Mouse (Mus musculus) adrenal gland, adult 8-10 months (tissue): ENCODE measurements around the gene Zmynd11. TPM values are rescaled to one million over a fixed set of nuclear protein-coding genes. Genes with fewer than 3 reads are reported as not detected.

Experiments used
- DNase-seq: peaks from one replicate; pipeline ENCODE4 v3.0.0; 2022
- total RNA-seq, 4 experiments: library from RNA; stranded (reverse); gene quantifications; 2 replicates each; pipeline ENCODE4 v1.2.4; 2022

Zmynd11 gene
- total RNA-seq, 4 experiments from 2014 or later, result 135 to 205 (median 162) TPM

DNA sequence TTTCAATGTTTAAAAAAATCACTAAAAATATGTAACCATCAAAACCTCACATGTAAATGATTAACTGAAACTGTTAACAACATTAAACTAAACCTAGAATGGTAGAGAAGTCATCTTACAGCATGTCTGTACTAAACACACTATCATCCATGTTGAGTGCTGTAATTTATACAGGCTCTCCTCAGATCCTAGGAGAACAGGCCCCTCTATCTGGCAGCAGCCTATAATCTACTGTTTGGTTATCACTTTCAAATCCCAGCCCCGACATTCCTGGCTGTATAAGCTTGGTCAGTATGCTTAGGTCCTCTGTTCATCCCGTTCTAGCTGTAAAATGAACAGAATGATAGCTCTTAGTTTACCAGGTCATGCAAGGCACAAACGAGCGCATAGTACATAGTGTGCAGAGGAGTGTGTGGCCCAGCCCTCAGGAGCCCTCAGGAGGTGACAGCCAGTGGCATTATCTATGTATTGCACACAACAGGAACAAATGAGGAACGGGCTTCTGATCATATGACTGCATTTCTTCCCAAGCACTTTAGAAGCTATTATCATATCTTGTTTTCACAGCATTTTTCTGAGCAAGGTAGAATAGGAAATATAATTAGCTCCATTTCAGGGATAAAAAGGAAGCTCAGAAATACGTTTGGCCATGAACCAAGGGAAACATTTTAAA lies 51.5 kb downstream of the Zmynd11 start:
- DNase-seq, result no peak

DNA sequence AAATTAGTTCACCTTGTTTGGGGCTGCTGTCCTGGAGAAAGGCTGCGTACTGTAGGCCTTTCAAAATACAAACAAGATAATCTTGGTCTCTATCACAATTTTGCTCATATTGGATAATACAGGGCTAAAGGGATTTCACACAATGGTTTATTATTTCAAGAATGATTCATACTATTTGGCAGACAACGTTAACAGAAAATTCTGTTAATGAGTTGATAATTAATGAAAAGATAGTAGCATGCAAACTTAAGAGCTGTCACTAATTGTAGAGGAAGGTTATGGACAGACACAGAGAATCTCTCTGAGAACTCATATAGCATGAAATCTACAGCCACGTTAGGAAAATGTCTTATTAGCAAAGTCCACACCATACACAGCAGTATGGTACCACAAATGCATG lies 52.2 kb downstream of the Zmynd11 start:
- DNase-seq, result no peak

DNA sequence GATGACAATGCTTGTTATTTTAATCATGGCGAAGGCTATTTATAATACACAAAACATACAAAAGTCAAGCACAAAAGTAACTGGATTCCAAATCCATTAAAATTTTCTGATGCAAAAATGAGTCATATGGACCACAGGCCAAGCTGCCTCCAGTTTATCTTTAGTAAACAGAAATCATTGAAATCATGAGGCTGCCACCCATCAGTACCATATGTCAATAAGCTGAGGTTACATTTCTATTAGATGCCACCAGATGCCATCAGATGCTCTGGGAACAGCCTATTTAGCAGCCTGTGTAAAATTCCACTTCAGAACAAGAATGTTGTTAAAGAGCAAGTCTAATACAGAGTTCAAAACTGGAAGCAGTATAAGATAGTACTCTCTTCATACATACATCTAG lies 52.7 kb downstream of the Zmynd11 start:
- DNase-seq, result no peak

DNA sequence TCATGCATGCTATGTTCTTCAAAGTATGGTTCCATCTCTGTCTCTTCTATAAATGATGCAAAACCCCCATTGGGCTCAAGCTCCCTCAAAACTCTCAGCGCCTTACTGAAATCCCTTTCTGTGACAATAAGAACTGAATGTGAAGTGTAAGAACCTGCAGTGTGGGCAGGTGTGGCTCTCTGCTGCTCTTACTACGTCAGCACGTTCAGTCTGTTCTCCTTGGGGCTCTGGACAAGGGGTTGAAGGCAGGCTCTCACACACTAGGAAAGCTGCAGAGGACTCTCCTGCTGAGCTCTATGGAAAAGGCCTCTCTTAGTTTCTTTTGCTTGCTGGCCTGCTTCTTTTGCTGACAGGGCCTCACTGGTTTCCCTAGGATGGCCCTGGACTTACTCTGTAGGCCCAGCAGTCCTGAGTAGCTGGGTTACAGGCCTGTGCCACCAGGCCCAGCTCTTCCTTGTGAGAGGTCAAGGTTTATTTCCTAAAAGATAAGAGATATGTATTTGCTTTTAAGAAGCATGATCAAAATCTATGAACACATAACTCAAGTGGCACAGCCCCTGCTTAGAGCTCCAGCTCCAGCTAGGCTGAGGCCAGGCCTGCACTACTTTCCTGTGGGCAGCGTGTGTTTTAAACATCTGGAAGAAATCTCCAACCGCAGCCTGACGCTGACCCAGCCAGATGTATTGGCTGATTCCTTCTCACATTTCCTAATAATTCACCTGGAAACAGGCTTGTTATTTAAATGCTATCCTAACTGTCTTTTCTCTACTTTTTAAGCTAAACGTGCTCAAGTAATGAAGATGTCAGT lies 56.5 kb downstream of the Zmynd11 start:
- DNase-seq, result no peak

DNA sequence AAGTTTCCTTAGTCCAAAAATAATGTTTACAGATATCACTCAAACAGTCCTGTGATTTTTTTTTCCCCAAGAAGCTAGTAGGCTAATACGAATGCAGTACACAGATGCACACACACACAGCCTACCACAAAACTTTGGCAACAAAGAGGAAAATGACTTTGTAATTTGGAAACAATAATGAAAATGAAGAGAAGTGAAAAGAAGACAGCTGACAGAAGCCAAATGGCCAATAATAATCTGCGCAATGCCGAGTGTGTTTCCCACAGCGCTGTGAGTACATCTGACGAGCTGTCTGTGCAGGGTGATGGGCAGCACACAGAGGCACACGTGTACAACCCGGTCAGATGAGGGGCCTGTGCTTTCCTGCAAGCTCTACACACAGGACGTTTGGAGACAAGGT lies 58.4 kb downstream of the Zmynd11 start:
- DNase-seq, result no peak

DNA sequence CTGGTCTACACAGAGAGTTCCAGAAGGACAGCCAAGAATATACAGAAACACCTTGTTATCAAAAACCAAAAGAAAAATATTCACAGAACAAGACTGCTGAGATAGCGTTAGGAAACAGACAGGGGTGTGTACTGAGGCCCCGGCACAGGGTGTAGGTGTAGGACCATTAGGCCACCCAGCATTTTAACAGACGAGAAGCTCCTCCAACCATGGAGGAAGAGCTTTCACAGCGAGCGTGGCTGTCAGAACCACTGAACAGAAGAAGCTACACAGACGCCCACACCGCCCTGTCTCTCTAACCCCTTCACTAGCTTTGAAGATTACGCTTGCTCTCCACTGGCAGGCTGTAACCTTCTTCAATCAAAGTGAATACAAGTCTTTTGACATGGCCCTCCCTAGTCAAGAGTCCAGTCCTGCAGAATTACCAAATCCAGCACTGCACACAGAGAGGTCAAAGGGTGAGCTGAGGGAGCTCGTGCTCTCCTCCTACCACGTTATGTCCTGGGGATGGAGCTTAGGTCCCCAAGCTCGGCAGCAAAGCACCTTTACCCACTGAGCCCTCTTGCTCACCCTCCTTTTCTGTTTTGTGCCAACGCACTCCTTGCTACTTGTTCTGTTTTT lies 62.4 kb downstream of the Zmynd11 start:
- DNase-seq, result no peak

DNA sequence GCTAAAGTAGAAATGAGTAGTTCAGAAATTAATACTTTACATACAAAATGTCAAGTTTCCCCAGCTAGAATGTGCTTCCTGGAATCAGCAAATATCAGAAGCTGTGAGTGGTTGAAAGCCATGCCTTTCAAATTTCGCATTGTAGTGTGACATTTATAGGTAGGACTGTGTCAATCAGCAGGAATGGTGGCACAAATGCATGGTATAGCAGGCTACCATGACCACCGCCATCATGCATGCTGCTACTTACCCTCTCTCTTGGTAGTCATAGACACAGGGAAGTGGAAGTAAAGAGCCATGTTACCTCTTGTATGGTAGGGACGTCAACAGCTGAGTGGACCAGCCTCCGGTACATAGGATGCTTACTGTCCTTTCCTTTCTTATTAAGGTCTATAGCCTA lies 67.8 kb downstream of the Zmynd11 start:
- no peak for DNase-seq

DNA sequence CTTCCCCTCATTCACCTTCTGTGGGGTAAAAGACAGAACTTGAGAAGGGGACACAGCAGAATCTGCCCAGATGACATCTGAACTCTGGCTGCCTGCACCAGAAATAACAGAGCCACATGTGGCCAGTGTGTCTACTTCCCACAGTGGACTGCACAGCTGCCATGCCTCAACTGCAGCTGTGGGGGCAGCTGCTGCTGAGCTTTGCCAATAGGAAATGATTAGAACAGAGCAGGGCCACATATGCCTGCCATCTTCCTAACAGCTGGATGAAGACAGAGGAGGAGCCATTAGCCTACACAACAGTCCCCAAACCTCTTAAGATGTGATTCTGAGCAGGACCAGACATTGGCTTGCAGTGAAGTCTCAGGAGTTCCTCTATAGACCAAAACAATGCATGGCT lies 69.3 kb downstream of the Zmynd11 start:
- no peak for DNase-seq

DNA sequence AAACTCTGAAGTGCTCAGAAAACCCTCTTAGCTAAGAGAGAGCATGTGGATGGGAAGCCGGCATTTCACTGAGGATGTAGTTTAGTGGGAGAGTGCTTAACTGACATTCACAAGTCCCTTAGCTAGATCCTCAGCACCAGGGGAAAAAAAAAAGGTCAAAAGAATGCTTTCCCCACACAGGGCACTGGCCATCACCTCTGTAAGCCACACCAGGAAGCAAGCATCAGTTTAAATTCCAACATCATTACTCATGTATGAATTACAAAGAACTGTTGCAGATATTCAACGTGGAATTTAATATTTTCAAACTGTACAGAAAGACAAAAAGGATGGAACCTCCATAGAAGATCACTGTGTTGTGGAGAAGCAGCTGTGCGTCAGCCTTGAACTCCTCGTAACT lies 69.7 kb downstream of the Zmynd11 start:
- no peak for DNase-seq

DNA sequence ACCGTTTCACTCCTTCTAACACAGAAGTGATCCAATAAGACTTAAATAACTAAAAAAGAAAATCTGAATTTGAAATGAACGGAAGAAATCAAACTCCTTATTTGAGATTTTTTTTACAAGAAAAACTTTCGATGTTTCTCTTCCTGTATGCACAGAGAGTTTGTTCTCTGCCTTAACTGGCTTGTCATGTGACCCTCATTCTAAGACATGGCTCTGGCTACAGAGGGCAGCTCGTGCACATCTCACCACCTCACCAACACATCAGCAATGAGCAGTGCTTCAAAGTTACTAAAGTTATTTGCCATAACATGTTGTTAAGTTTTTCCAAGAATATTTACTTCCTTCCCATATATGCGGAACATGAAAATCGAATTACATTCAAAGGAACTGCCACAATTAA lies 70.5 kb downstream of the Zmynd11 start:
- no peak for DNase-seq

DNA sequence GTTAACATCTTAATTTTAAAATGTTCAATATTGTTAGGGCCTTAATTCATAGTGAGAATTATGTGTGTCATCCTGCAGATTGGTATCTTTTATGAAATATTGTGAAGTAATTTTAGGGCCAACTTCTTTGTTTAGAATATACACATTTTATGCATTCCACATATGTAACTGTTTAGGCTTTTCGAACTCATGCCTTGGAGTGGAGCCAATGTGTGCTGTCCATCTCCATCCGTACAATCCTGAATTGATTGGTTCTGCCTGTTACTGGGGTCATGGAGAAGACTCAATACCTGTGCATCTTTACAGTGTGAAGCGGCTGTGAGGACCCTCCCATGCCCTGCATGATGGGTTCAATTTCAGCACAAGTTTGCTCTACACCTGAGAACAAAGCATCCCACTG lies 72.3 kb downstream of the Zmynd11 start:
- DNase-seq, result no peak

DNA sequence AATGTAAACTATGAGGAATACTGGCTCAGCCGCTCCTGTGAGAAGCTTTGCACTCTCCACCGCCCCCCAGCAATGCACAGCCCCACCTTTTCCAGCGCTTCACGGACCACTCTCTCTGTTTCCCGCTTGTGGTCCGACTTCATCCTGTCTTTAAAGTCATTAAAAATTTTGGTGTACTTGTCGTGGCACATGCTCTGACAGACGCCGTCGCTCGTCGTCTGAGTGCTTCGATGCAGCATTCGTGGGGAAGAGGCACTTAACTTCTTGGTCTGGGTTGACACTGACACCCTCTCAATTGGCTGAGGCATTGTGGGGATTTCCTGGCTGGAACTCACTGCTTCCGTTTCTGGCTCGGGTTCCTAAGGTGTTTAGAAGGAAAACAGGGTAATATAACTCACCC lies 75.8 kb downstream of the Zmynd11 start:
- no peak for DNase-seq

DNA sequence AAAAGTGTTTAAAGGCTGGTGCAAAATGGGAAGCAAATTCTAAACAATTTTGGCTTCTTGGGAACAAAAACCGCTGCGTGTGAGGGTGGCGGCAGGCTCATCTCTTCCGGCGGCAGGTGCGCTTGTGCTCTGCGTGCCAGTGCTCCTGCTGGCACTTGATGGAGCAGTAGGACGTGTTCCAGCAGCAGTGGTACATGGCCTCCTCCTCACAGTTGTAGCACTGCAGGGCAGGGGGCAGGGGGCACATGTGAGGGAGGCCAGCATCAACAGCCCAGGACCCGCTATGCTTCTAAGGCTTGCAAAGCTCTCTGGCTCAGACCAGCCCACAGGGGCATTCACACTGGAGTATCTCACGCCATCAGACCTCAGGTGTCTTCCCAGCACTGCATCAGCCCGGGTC lies 78.4 kb downstream of the Zmynd11 start:
- DNase-seq, result no peak

DNA sequence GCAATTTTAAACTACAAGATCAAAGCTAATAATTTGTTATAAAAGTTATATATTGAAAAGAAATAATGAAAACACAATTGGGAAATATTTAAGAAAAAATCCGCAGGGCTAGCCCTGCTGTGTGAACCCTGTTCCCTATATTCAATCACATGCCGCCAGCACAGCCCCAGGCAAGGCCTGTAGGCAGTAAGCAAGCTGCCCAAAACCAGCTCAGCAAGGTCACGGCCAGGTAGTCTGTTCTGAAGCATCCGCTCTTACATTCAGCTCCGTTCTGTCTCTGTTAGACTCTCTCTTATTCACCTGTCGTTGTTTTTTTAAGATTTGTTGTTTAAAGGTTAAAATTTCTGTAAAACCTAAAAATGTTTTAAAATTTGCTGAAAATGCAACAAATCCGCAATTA lies 78.9 kb downstream of the Zmynd11 start:
- no peak for DNase-seq

DNA sequence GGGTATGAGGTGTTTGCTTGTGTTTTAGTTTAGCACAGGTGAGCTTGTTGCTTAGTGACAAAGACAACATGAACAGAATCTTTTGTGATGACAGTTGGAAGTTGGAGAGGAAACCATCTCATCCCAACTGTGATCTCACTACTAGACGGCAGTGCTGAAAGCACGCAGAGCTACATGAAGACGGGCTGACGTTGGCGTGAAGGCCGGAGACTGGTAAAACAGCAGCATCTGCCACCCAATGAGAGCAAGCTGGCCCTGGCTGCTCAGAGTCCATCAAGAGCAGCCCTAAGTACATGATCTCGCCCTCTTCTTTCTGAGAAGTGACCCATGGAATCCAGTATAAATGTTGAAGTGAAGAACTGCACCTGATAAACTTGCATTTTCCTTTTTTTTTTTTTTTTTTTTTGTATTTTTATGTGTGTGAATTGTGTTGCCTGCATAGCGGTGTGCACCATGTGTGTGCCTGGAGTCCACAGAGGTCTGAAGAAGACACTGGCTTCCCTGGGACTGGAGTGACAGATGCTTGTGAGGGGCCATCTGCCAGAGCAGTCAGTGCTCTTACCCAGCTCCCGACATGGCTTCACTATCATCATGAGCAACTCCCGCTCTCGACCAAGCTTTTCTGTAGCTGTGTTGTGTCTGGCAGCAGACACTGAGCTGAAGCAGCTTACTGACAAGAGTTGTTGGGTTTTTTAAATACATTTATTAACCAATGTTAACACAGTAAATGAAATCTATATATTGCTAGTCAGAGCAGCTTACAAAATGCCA lies 80.8 kb downstream of the Zmynd11 start:
- DNase-seq, result no peak

DNA sequence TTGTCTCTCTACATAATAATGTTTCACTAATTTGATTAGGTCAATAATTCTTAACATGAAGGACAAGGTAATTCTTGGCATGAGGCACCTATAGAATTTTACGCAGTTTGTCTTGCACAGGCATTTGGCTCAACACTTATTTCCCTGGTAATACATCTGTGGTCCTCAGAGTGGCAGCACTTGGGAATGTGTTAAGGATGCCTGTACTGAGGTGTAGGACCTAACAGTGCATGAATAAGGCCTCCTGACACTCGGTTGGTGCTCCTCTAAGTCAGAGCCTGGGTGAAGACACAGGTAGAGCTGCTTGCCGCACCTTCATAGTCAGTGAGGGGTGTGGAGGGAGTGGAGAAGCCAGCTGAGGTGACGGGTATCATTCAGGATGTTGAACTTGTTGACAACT lies 81.8 kb downstream of the Zmynd11 start:
- DNase-seq, result no peak

DNA sequence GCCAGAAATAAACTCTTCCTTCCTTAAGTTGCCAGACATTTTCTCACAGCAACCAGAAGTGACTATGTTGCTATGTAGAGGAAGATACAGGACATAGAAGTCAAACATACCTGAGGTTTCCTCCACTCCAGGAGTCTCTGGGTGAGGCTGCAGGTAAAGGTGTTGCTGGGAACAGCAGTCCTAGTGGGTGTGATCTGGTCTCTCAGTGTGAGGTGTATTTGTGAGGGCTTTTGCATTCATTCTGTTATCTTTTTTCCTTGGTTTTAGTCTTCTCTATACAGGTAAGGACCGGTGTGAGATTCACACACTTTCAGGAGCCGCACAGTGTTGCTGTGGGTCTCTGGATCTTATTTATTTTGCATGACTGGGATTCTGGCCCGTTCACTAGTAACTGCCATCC lies 83.6 kb downstream of the Zmynd11 start:
- no peak for DNase-seq

DNA sequence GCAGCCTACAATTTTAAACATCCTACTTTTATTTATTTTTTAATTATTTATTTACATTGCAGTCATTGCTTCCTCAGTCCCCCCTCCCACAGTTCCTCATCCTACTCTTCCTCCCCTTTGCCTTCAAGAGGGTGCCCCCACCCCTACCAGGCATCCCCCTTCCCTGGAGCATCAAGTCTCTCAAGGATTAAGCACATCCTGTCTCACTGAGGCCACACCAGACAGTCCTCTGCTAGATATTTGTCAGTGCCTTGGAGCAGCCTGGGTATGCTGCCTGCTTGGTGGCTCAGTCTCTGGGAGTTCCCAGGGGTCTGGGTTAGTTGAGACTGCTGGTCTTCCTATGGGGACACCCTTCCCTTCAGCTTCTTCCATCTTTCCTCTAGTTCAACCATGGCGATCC lies 91.0 kb downstream of the Zmynd11 start:
- DNase-seq, result no peak

DNA sequence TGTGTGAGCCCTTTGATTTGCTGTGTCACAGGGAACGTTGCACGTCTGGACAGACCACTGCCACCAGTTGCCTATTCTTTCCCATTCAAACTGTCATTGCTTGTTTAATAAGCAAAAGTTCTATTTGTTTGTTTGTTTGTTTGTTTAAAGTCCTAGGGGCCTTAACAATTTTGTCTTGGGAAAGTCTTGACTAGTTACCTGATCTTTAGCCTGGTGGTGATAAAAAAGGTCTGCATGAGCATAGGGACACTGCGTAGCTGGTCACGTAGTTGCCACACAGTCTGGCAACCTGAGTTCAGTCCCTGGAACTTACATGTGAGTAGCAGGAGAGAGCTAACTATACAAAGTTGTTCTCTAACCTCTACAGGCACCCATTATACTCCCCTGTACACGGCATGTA lies 95.9 kb downstream of the Zmynd11 start:
- DNase-seq, result no peak

DNA sequence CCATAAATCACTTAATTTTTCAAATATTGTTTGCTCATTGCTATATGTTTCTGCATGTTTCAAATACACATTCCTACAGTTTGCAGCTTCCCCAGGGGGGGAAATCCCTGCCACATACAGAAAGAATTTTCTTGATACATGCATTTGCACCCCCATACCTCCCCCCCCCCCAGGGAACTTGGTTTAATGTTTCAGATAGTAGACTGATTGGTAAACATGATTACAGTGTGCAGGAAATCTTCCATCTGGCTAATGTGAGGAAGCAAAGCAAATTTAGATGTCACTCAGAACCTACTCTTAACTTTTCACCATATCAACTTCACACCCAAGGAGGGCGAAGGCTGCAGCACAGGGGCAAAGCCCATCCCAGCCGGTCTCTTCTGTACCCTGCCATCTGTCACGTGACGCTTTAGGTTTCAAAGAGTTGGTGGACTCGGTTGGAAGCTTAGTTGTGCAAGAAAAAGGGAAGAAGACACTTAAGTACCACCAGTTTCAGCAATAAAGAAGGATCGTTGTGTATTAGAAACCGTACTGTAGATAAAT lies 97.1 kb downstream of the Zmynd11 start:
- DNase-seq, result no peak

DNA sequence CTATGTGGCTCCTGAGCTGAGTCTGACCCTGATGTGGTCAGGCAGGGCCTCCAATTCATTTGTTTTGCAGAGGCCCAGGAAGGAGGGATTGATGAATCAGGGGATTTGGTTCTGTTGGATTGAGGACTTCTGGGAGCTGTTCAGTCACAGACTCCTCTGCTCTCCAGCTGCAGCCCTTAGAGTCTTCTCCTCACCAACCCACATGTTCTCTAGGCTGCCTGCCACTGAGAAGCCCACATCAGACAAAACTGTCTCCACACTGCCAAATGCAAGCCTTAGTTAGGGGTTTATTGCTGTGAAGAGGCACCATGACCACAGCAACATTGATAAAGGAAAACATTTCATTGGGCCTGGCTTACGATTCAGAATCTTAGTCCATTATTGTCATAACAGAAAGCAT lies 101.5 kb downstream of the Zmynd11 start:
- no peak for DNase-seq

DNA sequence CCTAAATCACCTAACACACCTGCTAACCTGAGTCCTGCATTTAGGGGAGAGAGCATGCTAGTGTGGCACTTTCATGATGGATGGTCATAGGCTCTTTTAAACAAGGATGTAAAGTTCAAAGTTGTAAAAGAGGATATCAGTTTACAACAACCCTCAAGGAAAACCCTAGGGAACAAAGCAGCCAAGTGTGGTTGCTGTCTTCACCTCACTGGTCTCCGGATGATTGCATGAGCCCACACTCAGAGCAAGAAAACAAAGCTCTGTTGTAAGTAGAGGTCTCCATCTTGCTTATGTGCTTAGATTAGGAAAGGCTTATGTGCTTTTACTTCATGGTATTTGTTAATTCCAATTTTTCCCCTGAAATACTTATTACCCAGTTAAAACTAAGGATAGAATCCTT lies 104.4 kb downstream of the Zmynd11 start:
- DNase-seq, result no peak

DNA sequence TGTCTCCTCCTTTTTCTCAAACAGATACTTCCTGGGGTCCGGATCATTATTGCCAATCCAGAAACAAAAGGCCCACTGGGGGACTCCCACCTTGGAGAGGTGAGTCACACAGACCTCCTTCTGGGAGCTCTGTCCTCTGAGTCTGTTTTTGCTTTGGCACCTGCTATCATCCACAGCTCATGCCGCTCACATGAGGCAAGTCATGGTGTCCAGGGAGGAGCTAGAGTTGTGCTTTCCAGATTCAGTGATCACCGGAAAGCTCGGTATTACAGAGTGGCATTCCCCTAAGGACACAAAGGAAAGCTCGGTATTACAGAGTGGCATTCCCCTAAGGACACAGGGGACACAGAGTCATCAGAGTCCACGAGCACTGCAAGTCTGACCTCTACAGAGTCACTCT lies 108.5 kb downstream of the Zmynd11 start:
- DNase-seq, result no peak
